Mouse (Mus musculus) embryo, embryonic 11.5 days (tissue): ENCODE results near the gene Ugcg.

Experiments used
- DNase-seq: peaks from one replicate; pipeline ENCODE4 v3.0.0-alpha.2; 2012; ENCODE audit warnings: low read depth, low spot score

The Ugcg gene

GRCm38 (mm10) chr4:59189546-59190237 lies 635 bp downstream of the Ugcg start:
- DNase-seq: no peak

GRCm38 (mm10) chr4:59190650-59191424 lies 1.8 kb downstream of the Ugcg start:
- no peak for DNase-seq

GRCm38 (mm10) chr4:59194731-59195496 lies 5.9 kb downstream of the Ugcg start:
- no peak for DNase-seq

- no peak for DNase-seq
These were observed 7.5 kb downstream of the Ugcg start for GRCm38 (mm10) chr4:59196346-59197077.

- DNase-seq: no peak
These were observed 8.0 kb downstream of the Ugcg start for GRCm38 (mm10) chr4:59197078-59197424.

DNA sequence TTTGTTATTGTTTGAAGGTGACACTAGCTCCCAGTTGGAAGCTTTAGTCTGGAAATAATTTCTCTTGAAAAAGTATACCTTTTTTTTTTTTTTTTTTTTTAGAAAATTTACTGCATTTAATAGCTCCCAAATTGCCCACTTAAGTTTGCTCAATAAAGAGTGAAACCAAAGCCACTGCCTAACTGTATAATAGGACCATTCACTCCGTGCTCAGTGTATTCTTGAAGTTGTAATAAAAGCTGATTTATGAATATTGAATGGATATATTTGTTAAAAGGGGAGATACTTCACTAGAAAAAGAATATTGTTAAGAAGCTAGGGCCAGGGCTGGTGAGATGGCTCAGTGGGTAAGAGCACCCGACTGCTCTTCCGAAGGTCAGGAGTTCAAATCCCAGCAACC lies 8.4 kb downstream of the Ugcg start:
- no peak for DNase-seq

DNA sequence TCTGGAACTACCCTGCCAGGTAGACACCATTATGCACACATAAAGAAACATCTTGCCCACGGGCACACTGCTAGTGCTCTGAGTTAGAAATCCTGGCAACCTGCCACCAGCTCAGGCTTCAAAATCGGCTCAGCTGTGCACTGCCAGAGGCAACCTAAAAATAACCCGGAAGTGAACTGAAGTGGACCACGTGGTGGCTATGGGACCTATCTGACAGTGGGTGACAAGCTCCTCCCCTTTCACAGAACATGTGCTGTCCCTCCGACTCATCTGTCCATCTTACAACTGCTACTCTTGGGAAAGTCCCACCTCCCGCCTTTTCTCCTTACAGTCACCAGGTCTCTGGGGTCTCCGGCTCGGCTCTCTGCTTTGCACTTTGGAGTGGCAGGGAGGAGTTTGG lies 10.3 kb downstream of the Ugcg start:
- DNase-seq: no peak

DNA sequence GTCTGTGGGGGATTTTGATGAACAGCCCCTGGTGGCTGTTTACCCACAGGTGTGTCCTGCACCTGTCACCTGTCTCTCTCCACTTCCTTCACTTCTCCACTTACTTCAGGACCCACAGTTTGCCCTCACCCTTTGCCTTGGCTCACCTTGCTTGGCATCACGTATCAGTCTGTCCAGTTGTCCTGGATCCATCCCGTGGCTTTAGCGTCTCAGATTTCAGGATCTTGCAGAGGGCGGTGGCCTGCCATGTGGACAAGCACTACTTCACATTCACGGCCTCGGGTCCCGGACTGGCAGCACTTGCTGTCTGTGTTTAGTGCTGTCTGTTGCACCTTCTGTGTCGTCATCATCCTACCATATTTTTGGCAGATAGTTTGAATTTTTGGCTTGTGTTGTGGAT lies 10.7 kb downstream of the Ugcg start:
- no peak for DNase-seq

- DNase-seq: no peak
These were observed 11.6 kb downstream of the Ugcg start for GRCm38 (mm10) chr4:59200636-59201035.

- DNase-seq: no peak
These were observed 15.6 kb downstream of the Ugcg start for GRCm38 (mm10) chr4:59204616-59205015.

GRCm38 (mm10) chr4:59205758-59206340 lies 16.8 kb downstream of the Ugcg start:
- DNase-seq: no peak

- no peak for DNase-seq
These were observed 17.5 kb downstream of the Ugcg start for GRCm38 (mm10) chr4:59206600-59206999.

DNA sequence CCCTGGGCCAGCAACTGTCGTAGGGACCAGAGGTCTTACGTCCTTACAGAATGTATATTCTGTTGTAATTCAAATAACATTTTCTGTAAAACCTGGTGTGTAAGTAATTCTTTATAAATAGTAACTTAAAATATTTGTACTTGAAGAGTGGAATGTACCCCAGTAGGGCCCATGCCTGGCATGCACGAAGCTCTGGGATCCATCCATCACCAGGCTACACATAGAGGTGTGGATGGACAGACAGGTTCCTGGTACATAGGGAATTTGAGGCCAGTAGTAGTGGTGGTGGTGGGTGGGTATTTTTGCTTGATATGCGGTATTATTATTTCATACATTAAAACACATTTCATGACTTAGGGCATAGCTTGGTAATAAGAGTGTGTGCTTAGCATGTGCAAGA lies 19.6 kb downstream of the Ugcg start:
- no peak for DNase-seq

DNA sequence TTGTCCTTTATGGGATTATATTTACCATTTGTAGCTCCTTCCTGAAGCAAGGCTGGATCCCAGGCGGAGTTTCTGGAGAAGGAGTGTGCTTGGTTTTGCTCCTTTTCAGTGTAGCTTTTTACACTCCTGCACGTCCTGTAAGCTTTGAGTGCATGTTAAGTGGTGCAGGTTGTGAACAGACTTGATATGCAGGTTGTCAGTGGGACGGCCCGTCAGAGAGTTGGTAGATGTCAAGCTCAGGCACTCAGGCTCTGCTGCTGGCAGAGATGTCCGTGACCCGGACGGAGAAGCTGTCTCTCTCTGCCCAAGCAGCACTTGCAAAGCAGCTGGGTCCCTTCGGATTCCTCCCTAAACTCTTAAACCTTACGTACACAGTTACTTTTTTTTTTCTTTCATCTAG lies 22.1 kb downstream of the Ugcg start:
- DNase-seq: no peak

DNA sequence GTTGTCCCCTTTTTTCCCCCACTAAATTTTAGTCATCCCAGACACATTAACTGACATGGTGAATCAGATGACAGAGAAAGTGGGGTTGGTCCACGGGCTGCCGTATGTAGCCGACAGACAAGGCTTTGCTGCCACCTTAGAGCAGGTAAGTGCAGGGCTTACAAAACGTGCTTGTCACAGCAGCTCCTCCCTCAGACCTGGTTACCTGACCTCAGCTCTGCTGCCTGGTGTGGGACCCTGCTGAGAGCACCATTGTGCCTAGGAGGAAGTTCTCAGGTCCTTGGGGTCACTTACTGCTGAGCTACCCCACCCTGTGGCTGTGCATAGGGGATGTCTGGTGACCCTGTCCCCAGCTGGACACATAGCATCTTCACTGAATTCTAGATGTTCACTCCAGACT lies 24.8 kb downstream of the Ugcg start:
- DNase-seq: no peak

DNA sequence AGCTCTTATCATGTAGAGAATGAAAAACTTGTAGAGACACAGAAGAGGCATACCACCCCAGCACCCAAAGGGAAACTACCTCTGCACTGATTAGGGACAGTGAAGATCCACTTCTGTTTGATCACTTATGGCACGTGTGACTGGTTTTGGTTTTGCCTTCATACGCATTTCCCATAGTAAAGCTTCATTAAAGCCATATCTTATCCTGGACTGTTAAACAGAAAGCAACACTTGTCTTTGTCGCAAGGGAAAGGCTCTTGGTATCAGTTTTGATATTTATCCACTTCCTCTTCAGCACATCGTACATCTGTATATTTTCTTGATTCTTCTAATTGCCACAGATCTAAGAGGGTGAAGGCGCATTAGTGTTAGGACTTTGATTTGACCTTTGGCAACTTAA lies 25.6 kb downstream of the Ugcg start:
- no peak for DNase-seq

GRCm38 (mm10) chr4:59215585-59215984 lies 26.5 kb downstream of the Ugcg start:
- no peak for DNase-seq

DNA sequence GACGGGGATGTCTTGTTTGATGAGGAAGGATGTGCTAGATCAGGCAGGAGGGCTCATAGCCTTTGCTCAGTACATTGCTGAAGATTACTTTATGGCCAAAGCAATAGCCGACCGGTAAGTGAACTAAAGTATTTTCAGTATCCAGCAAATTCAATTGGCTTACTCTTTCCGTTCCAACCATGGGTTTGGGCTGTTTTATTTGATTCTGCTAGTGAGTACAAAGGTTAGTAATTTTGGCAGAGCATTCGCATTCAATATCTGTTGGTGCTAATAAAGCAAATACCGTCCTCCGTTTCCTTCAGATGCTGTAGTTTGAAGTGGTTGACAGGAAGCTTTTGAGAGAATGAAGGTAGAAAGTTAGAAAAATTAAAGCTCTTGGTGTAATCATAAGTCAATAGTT lies 28.0 kb downstream of the Ugcg start:
- no peak for DNase-seq

GRCm38 (mm10) chr4:59218154-59218553 lies 29.1 kb downstream of the Ugcg start:
- no peak for DNase-seq

DNA sequence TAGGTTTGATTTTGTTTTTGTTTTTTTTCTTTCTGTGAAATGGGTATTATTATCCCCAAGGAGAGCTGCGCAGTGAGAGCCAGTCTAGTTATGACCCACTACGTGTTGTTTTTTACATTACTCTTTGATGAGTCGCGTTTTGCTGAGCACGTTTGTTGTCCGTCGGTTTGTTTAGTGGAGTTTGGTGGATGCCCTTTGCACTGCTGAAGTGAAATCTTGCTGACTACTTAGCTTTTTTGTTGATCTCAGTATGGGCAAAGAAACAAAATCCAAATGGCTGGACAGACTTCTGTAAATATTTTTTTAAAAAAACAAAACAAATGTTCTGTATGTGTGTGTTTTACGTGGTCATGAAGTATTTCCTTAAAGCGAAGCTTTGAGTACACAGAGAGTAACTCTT lies 33.2 kb downstream of the Ugcg start:
- no peak for DNase-seq

- no peak for DNase-seq
These were observed 34.1 kb downstream of the Ugcg start for GRCm38 (mm10) chr4:59223055-59223615.
